Mouse (Mus musculus): ENCODE results near the gene Plcg2.

Plcg2 gene

GRCm38 (mm10) chr8:117485316-117485715 lies 12.8 kb upstream of the Plcg2 start:
- DNase-seq (ENCODE audit: low spot score in 2 of 2): no peak

GRCm38 (mm10) chr8:117488246-117489005 lies 9.7 kb upstream of the Plcg2 start:
- no peak for DNase-seq (ENCODE audit: low spot score in 2 of 2)

GRCm38 (mm10) chr8:117493543-117493942 lies 4.5 kb upstream of the Plcg2 start:
- DNase-seq (ENCODE audit: low spot score in 2 of 2): no peak

GRCm38 (mm10) chr8:117494874-117495273 lies 3.2 kb upstream of the Plcg2 start:
- no peak for DNase-seq (ENCODE audit: low spot score in 2 of 2)

- no peak for DNase-seq (ENCODE audit: low spot score in 2 of 2)
Observed at GRCm38 (mm10) chr8:117498915-117499540, 937 bp downstream of the Plcg2 start.

- no peak for DNase-seq (ENCODE audit: low spot score in 2 of 2)
Observed at GRCm38 (mm10) chr8:117500232-117500823, 2.2 kb downstream of the Plcg2 start.

- no peak for DNase-seq (ENCODE audit: low spot score in 2 of 2)
Observed at GRCm38 (mm10) chr8:117501323-117501722, 3.2 kb downstream of the Plcg2 start.

GRCm38 (mm10) chr8:117503405-117504069 lies 5.4 kb downstream of the Plcg2 start:
- no peak for DNase-seq (ENCODE audit: low spot score in 2 of 2)

GRCm38 (mm10) chr8:117507703-117508102 lies 9.6 kb downstream of the Plcg2 start:
- DNase-seq (ENCODE audit: low spot score in 2 of 2): no peak

GRCm38 (mm10) chr8:117516876-117517565 lies 18.9 kb downstream of the Plcg2 start:
- no peak for DNase-seq (ENCODE audit: low spot score in 2 of 2)

- no peak for DNase-seq (ENCODE audit: low spot score in 2 of 2)
Observed at GRCm38 (mm10) chr8:117517861-117518260, 19.8 kb downstream of the Plcg2 start.

GRCm38 (mm10) chr8:117518873-117519272 lies 20.8 kb downstream of the Plcg2 start:
- DNase-seq (ENCODE audit: low spot score in 2 of 2): no peak

- no peak for DNase-seq (ENCODE audit: low spot score in 2 of 2)
Observed at GRCm38 (mm10) chr8:117526185-117526584, 28.1 kb downstream of the Plcg2 start.

GRCm38 (mm10) chr8:117527983-117528382 lies 29.9 kb downstream of the Plcg2 start:
- DNase-seq (ENCODE audit: low spot score in 2 of 2): no peak

GRCm38 (mm10) chr8:117529177-117529576 lies 31.1 kb downstream of the Plcg2 start:
- no peak for DNase-seq (ENCODE audit: low spot score in 2 of 2)

- no peak for DNase-seq (ENCODE audit: low spot score in 2 of 2)
Observed at GRCm38 (mm10) chr8:117532381-117532972, 34.4 kb downstream of the Plcg2 start.

- DNase-seq (ENCODE audit: low spot score in 2 of 2): no peak
Observed at GRCm38 (mm10) chr8:117536862-117537261, 38.8 kb downstream of the Plcg2 start.

GRCm38 (mm10) chr8:117537751-117538150 lies 39.7 kb downstream of the Plcg2 start:
- DNase-seq (ENCODE audit: low spot score in 2 of 2): no peak

- DNase-seq (ENCODE audit: low spot score in 2 of 2): no peak
Observed at GRCm38 (mm10) chr8:117542951-117543350, 44.9 kb downstream of the Plcg2 start.

- DNase-seq (ENCODE audit: low spot score in 2 of 2): no peak
Observed at GRCm38 (mm10) chr8:117543789-117544188, 45.7 kb downstream of the Plcg2 start.

- DNase-seq (ENCODE audit: low spot score in 2 of 2): no peak
Observed at GRCm38 (mm10) chr8:117545043-117545442, 47.0 kb downstream of the Plcg2 start.

Data from urinary bladder, postnatal 4 days (tissue).